Mouse (Mus musculus): ENCODE data around the gene Abhd15. TPM values are rescaled to one million over a fixed set of nuclear protein-coding genes. Genes with fewer than 3 reads are reported as not detected.

Gene Abhd15
- polyA plus RNA-seq, 1 experiment from 2014 or later, result 2.7 TPM

Other genes starting within 250 kb of the Abhd15 start
- gene Coro6, start 52.7 kb upstream of the Abhd15 start, polyA plus RNA-seq (2015; fragmentation: Nextera tagmentation; extraction: Ambion mirVana), result 0.99 and 1.0 TPM in 2 replicates
- gene Ankrd13b, start 25.4 kb upstream of the Abhd15 start, polyA plus RNA-seq (2015; fragmentation: Nextera tagmentation; extraction: Ambion mirVana), result 36.6 and 50.7 TPM in 2 replicates
- 16.4 and 18.1 TPM in 2 replicates for gene Git1, start 21.6 kb upstream of the Abhd15 start, polyA plus RNA-seq (2015; fragmentation: Nextera tagmentation; extraction: Ambion mirVana)
- 16.8 and 19.6 TPM in 2 replicates for gene Trp53i13, start 859 bp downstream of the Abhd15 start, polyA plus RNA-seq (2015; fragmentation: Nextera tagmentation; extraction: Ambion mirVana)
- gene Gm10392, start 4.1 kb downstream of the Abhd15 start, polyA plus RNA-seq (2015; fragmentation: Nextera tagmentation; extraction: Ambion mirVana), result 0.12 and 0.16 TPM in 2 replicates
- 20.3 and 20.8 TPM in 2 replicates for gene Taok1, start 92.7 kb downstream of the Abhd15 start, polyA plus RNA-seq (2015; fragmentation: Nextera tagmentation; extraction: Ambion mirVana)
- 3.2 and 4.8 TPM in 2 replicates for gene Nufip2, start 171.0 kb downstream of the Abhd15 start, polyA plus RNA-seq (2015; fragmentation: Nextera tagmentation; extraction: Ambion mirVana)
- 0.29 and 0.34 TPM in 2 replicates for gene Cryba1, start 210.2 kb downstream of the Abhd15 start, polyA plus RNA-seq (2015; fragmentation: Nextera tagmentation; extraction: Ambion mirVana)
- gene Myo18a, start 248.1 kb downstream of the Abhd15 start, polyA plus RNA-seq (2015; fragmentation: Nextera tagmentation; extraction: Ambion mirVana), result 43.7 and 48.3 TPM in 2 replicates

Data from hindbrain, embryonic 15.5 days (tissue).